Comparison of ENCODE assay signal across 8 mouse cellular contexts in the genomic region with DNA sequence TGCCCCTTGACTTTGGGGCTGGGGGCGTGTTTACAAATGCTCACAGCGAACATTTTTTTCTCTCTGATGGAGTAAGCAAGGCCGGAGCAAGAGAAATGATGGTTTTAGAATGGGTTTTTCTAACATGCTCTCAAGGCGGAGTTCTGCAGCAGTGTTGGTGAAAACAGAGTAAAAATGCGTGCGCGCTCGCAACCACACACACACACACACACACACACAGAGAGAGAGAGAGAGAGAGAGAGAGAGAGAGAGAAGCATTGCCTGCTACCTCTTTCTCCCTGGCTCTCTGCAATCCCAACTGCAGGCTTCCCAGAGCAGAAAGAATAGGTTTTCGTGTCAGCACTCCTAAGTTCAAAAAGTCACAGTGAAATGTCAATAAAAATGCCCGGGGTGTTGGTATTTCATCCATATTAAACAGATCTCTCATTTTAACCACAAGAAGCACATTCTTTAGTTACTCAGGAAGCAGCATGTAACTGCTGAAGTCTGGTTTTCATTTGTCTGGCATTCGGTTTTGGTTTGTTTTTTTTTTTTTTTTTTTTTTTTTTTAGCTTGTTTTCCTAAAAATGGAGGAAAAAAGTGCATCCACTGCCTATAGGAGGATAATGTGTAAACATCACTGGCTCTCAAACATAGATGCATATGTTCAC. TPM values are rescaled to one million over a fixed set of nuclear protein-coding genes. Genes with fewer than 3 reads are reported as not detected.
DNase-seq lines count a peak whose midpoint lies in the region; ATAC-seq and TF ChIP-seq lines count a peak whose summit lies in the region.

No protein-coding gene starts in this region.

- H3K4me1 ChIP-seq in brown adipose tissue, adult 24 weeks (ENCODE audit: control insufficient read depth, insufficient read depth, insufficient read length, low read length) = peaks cover 9% of the 10 kb centered on the region
- H3K4me1 ChIP-seq in hindbrain, embryonic 16.5 days (ENCODE audit: control insufficient read depth, insufficient read depth, low read depth, low read length) = peaks cover 16% of the 10 kb centered on the region
- peaks cover 17% of the 10 kb centered on the region for H3K4me1 ChIP-seq in neural tube, embryonic 12.5 days

- no peak for TF ChIP-seq CTCF in layer of hippocampus, adult 2 months (conservative IDR thresholded peaks at IDR 0.05)

- no peaks in the 10 kb centered on the region for H3K9me3 ChIP-seq in hindbrain, embryonic 16.5 days (ENCODE audit: control insufficient read depth, low read length)
- H3K9me3 ChIP-seq in neural tube, embryonic 12.5 days = no peaks in the 10 kb centered on the region

- H3K27me3 ChIP-seq in hindbrain, embryonic 16.5 days (replicated peaks; ENCODE audit: control insufficient read depth, insufficient read depth, low read length) = no peaks in the 10 kb centered on the region
- H3K27me3 ChIP-seq in neural tube, embryonic 12.5 days (replicated peaks) = no peaks in the 10 kb centered on the region

- WGBS in hindbrain, embryonic 16.5 days = 6% methylated on average over 11 of the region's 11 CpGs
- WGBS in neural tube, embryonic 12.5 days = 7% methylated on average over 11 of the region's 11 CpGs

- H3K9ac ChIP-seq in hindbrain, embryonic 16.5 days (ENCODE audit: low read depth, low read length) = peak overlapping the region; percentile 92
- H3K9ac ChIP-seq in neural tube, embryonic 12.5 days = peak overlapping the region; percentile 74; the same call in 1 of the 2 replicates

- H3K4me2 ChIP-seq in hindbrain, embryonic 16.5 days (ENCODE audit: low read length) = peak overlapping the region; percentile 66
- peak overlapping the region; percentile 80 for H3K4me2 ChIP-seq in neural tube, embryonic 12.5 days (replicated peaks)

- DNase-seq in layer of hippocampus, adult 2 months (ENCODE audit: low spot score in 2 of 2) = no peak
- DNase-seq in layer of hippocampus, adult 18-20 months (ENCODE audit: low spot score in 2 of 2) = no peak
- DNase-seq in right cerebral cortex, adult 18-20 months = no peak
- no peak for DNase-seq in right cerebral cortex, postnatal 14 days
- DNase-seq in thymus, postnatal 0 days (ENCODE audit: low spot score) = no peak

- peak overlapping the region; percentile 91 for H3K4me3 ChIP-seq in layer of hippocampus, adult 2 months
- peak overlapping the region; percentile 63 for H3K4me3 ChIP-seq in brown adipose tissue, adult 24 weeks (ENCODE audit: insufficient read depth, low read depth, low read length)
- H3K4me3 ChIP-seq in hindbrain, embryonic 16.5 days (ENCODE audit: low read length) = peak overlapping the region; percentile 82
- H3K4me3 ChIP-seq in neural tube, embryonic 12.5 days = peak overlapping the region; percentile 87

- ATAC-seq in hindbrain, embryonic 16.5 days = no peak
- no peak for ATAC-seq in neural tube, embryonic 12.5 days (ENCODE audit: low FRiP score, low read depth)

- H3K36me3 ChIP-seq in hindbrain, embryonic 16.5 days (ENCODE audit: control insufficient read depth, insufficient read depth, low read length) = no peaks in the 10 kb centered on the region
- H3K36me3 ChIP-seq in neural tube, embryonic 12.5 days = no peaks in the 10 kb centered on the region

- peak overlapping the region; percentile 77 for H3K27ac ChIP-seq in layer of hippocampus, adult 2 months
- peak overlapping the region; percentile 78 for H3K27ac ChIP-seq in brown adipose tissue, adult 24 weeks (replicated peaks; ENCODE audit: low read depth, low read length)
- H3K27ac ChIP-seq in hindbrain, embryonic 16.5 days (ENCODE audit: low read depth, low read length) = peak overlapping the region; percentile 90
- 0 out of 2 replicates have a peak overlapping the region, but pooled peaks have one; percentile 20 for H3K27ac ChIP-seq in neural tube, embryonic 12.5 days

RNA-seq across cellular contexts. Expression of gene Pitpnc1, which starts 0.7 kb away (rescaled TPM):
- 10 to 100 TPM; 54.3 to 60.0 TPM for total RNA-seq in layer of hippocampus, adult 2 months (2021)
- total RNA-seq in layer of hippocampus, adult 18-20 months (2021) = 10 to 100 TPM; 46.1 to 48.1 TPM
- polyA plus RNA-seq in brown adipose tissue, adult 24 weeks (2012; ENCODE audit: insufficient read depth, insufficient read length, missing spikeins) = 13.8 and 23.1 TPM in 2 replicates
- 41.5 and 43.0 TPM in 2 replicates for polyA plus RNA-seq in hindbrain, embryonic 16.5 days (2015; fragmentation: Nextera tagmentation; extraction: Ambion mirVana)
- polyA plus RNA-seq in neural tube, embryonic 12.5 days (2016; fragmentation: Nextera tagmentation; extraction: Ambion mirVana) = 32.5 and 33.2 TPM in 2 replicates
- 13.5 and 15.1 TPM in 2 replicates for polyA plus RNA-seq in thymus, postnatal 0 days (2015; fragmentation: Nextera tagmentation; extraction: Ambion mirVana)

RNA-seq across cellular contexts. Expression of gene Psmd12, which starts 8.1 kb away (rescaled TPM):
- 10 to 100 TPM; 65.9 to 69.3 TPM for total RNA-seq in layer of hippocampus, adult 2 months (2021)
- 10 to 100 TPM; 66.5 to 69.8 TPM for total RNA-seq in layer of hippocampus, adult 18-20 months (2021)
- 105 and 113 TPM in 2 replicates for polyA plus RNA-seq in brown adipose tissue, adult 24 weeks (2012; ENCODE audit: insufficient read depth, insufficient read length, missing spikeins)
- polyA plus RNA-seq in hindbrain, embryonic 16.5 days (2015; fragmentation: Nextera tagmentation; extraction: Ambion mirVana) = 149 and 157 TPM in 2 replicates
- polyA plus RNA-seq in neural tube, embryonic 12.5 days (2016; fragmentation: Nextera tagmentation; extraction: Ambion mirVana) = 178 and 186 TPM in 2 replicates
- 184 and 190 TPM in 2 replicates for polyA plus RNA-seq in thymus, postnatal 0 days (2015; fragmentation: Nextera tagmentation; extraction: Ambion mirVana)

Comparison
In these comparisons a context has a peak if more than half of its experiments do, and no peak if none do; other contexts are left out.
1. H3K27ac ChIP-seq: peak in every context shown above with its lines; median percentile 90 in hindbrain, embryonic 16.5 days; 78 in brown adipose tissue, adult 24 weeks; 77 in layer of hippocampus, adult 2 months; 20 in neural tube, embryonic 12.5 days.